Mouse (Mus musculus) adrenal gland, adult 2 months (tissue): ENCODE results near the gene Mt1. TPM values are rescaled to one million over a fixed set of nuclear protein-coding genes. Genes with fewer than 3 reads are reported as not detected.
"Not testable (repeated sequence)": the region's sequence is repeated elsewhere in the genome, so short reads cannot be mapped to it uniquely, and the experiment has no call there.

Experiments used
- DNase-seq: peaks from one replicate; pipeline ENCODE4 v3.0.0; 2021
- long read RNA-seq: library from polyadenylated mRNA; stranded (forward); transcript quantifications from one replicate; pipeline ENCODE4 v2.0.0, GENCODE M21; 2021
- polyA plus RNA-seq: library from polyadenylated mRNA; depleted of rRNA; stranded (reverse); fragments of >200 nt; gene quantifications from 2 replicates; pipeline ENCODE4 v1.2.3, GENCODE M21; 2012; rRNA removed
- total RNA-seq, 2 experiments: library from RNA; stranded (reverse); gene quantifications; 2 replicates each; pipeline ENCODE4 v1.2.3; 2021

The Mt1 gene
- 100 to 1,000 TPM; 282 to 394 TPM for total RNA-seq
- polyA plus RNA-seq, result 895 and 922 TPM in 2 replicates
- long read RNA-seq, transcript Mt1-201 (3 exons, 549 nt), result major isoform, 154 of 158 reads
- long read RNA-seq, partial matches to known transcripts, result 0 of 158 reads
- long read RNA-seq, other reads (novel, unspliced or antisense), result 0 of 158 reads

- peak; percentile 97 for DNase-seq
These were observed at the start of gene Mt1 for GRCm38 (mm10) chr8:94178857-94179712. Gene Mt1, plus strand, starts transcription at chr8:94179082.

GRCm38 (mm10) chr8:94129133-94129789 is 49.6 kb upstream of the Mt1 start:
- no peak for DNase-seq

DNA sequence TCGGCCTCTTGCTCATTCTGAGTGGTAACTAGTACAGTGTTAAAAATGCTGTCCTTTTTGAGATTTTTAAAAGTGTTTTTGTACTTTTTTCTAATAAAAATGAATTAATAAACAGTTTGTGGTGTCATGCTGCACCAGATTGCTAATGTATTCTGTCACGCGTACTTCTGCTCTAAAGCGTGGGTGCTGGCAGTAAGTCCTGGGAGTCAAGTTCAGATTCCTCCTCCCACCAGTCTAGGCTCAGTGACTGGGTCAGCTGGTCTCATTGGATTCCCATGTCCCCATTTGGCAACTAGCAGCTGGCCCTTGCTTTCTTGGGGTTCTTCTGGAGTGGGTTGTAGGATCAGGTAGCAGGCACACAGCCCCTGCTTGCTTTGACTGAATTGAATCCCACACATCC is 48.8 kb upstream of the Mt1 start:
- DNase-seq, result no peak

DNA sequence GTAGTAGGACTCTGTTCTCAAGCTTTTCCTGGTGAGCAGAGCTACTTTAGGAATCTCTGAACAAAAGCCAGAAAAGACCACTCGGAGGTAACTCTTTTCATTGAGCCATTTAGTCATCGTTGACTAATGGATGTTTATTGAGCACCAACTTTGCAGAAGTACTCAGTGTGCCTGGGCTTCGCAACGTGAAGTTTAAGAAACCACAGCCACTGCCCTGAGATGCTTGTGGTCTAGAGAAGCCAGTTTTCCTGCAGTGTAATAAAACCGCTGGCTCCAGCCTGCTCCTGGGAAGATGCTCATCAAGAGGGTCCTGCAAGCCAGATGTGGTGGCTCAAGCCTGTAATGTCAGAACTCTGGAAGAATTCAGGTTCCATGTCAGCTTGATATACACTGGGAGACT is 46.8 kb upstream of the Mt1 start:
- no peak for DNase-seq

- not testable (repeated sequence) for DNase-seq
These were observed 44.3 kb upstream of the Mt1 start for GRCm38 (mm10) chr8:94134601-94135000.

GRCm38 (mm10) chr8:94135556-94135955 is 43.3 kb upstream of the Mt1 start:
- no peak for DNase-seq

DNA sequence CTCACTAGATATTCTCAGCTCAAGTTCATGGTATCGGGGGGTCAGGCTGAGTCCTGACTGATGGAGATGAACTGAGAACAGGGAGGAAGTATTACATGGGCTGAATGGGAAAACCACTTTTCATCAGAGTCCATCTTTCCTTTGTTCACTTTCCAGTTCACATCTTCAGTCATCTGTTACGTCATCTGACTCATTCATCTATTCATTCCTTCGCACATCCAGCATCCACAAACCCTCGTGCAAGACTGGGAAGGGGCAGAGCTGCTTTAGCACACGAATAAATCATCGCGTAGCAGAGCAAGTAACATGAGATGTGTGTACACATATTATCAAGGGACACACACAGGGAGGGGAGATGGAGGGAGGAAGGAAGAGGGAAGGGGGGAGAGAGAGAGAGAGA is 42.7 kb upstream of the Mt1 start:
- no peak for DNase-seq

GRCm38 (mm10) chr8:94136933-94137332 is 41.9 kb upstream of the Mt1 start, which contains the start of gene Mt4:
Gene Mt4, plus strand, starts transcription at chr8:94137197.
- no peak for DNase-seq

DNA sequence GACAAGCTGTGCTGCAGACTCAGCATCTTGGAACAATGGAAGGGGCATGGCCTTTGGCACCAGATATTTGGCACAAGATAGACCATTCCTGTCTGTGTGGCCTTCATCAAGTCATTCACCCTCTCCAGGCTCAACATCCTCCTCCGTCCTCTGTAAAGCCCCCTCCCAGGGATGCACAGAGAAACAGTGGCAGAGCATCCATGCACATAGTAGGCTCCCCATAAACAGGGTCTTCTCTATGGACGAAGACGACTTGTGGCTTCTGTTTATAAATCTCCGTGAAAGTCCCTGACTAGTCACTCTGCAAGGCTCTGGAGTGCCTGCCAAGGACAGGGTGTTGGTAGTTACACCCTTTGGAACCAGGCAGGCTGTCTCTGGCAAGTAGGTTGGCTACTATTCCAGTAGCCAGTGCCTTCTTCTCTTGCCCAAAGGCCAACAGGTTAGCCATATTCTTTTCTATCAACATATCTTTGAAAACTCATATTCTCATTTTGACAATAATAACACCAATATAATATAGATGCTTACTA is 38.6 kb upstream of the Mt1 start:
- DNase-seq, result peak; percentile 55

DNA sequence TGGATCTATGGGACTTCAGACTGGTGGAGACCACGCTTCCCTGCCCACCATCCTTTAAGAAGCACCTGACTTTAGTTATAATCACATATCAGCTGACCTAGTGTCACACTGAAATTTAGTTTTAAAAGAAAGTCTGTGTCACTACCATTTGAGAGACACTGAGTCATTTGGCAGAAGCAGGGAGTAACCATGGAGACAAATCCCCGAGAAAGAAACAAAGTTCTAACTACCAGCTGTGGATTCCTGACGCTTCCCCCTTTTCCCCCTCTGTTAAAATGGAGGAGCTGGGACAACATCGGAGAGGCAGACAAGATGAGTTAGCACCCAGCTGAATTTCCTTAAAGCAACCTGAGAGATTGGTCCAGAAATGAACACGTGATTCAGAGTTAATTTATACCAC is 30.6 kb upstream of the Mt1 start:
- no peak for DNase-seq

DNA sequence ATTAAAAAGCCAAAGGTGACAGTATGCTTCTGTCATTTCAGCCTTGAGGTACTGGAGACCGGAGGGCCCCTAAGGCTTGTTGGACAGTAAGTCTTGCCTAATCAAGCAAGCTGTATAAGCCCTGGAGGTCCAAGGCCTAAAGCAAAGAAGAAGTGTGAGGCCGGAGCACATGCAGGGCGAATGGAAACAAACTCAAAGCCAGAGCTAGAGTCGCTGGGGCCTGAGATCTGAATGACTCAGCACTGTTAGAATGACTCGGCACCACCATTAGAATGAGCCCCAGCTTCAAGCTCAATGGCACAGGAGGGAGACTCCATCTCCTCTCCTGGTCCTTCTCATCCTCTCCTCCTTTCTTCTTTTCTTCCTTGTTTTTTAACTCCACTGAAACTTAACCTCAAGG is 28.0 kb upstream of the Mt1 start:
- no peak for DNase-seq

- DNase-seq, result peak; percentile 54
These were observed 26.2 kb upstream of the Mt1 start, which contains the start of gene Mt3 for GRCm38 (mm10) chr8:94152513-94153300. Gene Mt3, plus strand, starts transcription at chr8:94152607.

DNA sequence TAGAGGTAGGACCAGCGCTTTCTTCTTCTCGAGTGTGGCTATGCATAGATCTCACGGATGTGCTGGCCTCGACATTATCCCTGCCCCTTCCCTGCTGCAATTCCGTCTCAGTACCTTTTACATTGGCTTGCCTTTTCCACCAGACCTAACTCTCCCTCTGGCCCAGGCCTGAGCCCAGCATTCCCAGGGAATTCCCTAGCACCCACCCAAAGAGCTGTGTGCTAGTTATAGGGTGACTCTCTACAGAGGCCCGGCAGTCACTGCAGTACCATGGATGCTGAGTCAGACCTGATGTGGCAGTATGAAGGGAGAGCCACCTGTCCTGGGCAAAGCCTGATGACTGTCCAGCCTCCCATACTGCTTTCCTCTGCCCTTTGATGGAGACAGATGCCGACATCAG is 25.4 kb upstream of the Mt1 start:
- no peak for DNase-seq

- DNase-seq, result no peak
These were observed 24.3 kb upstream of the Mt1 start for GRCm38 (mm10) chr8:94154537-94154936.

- no peak for DNase-seq
These were observed 22.8 kb upstream of the Mt1 start for GRCm38 (mm10) chr8:94156092-94156491.

- DNase-seq, result not testable (repeated sequence)
These were observed 13.1 kb upstream of the Mt1 start for GRCm38 (mm10) chr8:94165772-94166171.

DNA sequence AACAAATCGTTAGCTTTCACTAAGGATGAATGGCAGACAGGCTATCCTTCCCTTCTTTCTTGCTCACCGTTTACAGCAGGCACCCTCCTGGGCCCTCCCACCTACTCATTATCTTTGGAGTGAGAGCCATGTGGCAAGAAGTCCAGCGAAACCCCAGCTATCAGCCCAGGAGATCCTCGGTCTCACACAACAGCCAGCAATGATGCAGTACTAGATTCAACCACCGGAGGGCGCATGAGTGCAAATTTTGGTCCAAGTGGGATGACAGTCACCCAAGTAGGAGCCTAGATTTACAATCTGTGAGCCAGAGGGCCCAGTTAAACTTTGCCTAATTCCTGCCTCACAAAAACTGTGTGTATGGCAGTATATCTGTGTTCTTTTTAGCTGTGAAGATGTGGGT is 11.6 kb upstream of the Mt1 start:
- DNase-seq, result peak; percentile 89

- no peak for DNase-seq
These were observed 9.3 kb upstream of the Mt1 start for GRCm38 (mm10) chr8:94169547-94169946.

- DNase-seq, result peak; percentile 61
These were observed 7.5 kb upstream of the Mt1 start for GRCm38 (mm10) chr8:94171321-94171755.

DNA sequence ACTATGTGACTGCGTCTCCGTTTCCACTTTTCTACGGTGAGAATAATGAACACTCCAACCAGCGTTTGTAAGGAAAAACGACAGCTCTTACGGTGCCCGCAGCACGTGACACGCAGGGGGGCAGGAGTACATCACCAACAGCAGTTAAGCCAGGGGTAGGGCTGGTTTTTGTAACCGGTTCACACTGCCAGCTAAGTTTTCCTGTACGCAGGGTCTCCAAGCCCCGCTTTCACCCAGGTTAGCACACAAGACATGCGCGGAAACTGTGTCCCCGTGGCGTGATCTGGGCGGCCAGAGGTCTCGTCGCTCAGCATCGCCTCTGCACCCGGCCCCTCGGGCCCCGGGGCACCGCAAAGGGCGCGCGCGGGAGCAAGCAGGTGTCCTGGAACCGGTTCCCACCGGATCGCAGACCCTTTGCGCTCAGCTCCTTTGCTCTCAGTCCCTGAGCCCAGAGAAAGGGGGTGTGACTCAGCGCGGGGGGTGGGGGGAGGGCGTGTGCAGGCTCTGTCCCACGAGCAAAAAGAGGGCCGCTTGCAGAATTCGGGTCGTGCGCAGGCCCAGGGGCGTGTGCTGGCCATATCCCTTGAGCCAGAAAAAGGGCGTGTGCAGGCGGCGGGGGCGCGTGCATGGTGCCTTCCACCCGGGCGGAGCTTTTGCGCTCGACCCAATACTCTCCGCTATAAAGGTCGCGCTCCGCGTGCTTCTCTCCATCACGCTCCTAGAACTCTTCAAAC is 6.6 kb upstream of the Mt1 start, which contains the start of gene Mt2:
Mt2 (plus strand) TSS at position 590 of the 734 bp plus-strand sequence.
- DNase-seq, result peak; percentile 92
